Mouse (Mus musculus) liver, adult 2 months (tissue): Measurements from ENCODE around the gene Mast2.

ENCODE experiments used
- CTCF ChIP-seq: fragments of 200-500 bp; IDR thresholded peaks from 2 replicates; pipeline ENCODE4 v1.5.1; 2011; ENCODE audit warnings: low read depth, low read length, control low read depth
- POLR2A ChIP-seq: fragments of 200-500 bp; IDR thresholded peaks from 2 replicates; pipeline ENCODE4 v1.6.1; 2011; ENCODE audit warnings: low read length, control low read depth; ENCODE audit not compliant: insufficient read depth; ENCODE audit errors: extremely low read depth

GRCm38 (mm10) chr4:116300878-116301355 lies 163.1 kb downstream of the Mast2 start:
- TF ChIP-seq CTCF (no peak), POLR2A (no peak)
